Mouse (Mus musculus) left cerebral cortex, adult 18-20 months (tissue): ENCODE data around the gene Fam72a. TPM values are rescaled to one million over a fixed set of nuclear protein-coding genes. Genes with fewer than 3 reads are reported as not detected.

ENCODE experiments used
- DNase-seq, 2 experiments: peaks; one replicate each; pipeline ENCODE4 v3.0.0; 2021 to 2022; ENCODE audit warnings: low spot score in 2 of 2, mixed read lengths in 1 of 2
- long read RNA-seq, 2 experiments: library from polyadenylated mRNA; stranded (forward); transcript quantifications; one replicate each; pipeline ENCODE4 v2.0.0; 2021
- total RNA-seq, 2 experiments: library from RNA; stranded (reverse); gene quantifications; 2 replicates each; pipeline ENCODE4 v1.2.3; 2021

Fam72a gene
- total RNA-seq: 1 to 10 TPM; 1.1 TPM
- long read RNA-seq, experiment 1: 0 reads
- long read RNA-seq, experiment 2, partial matches to known transcripts: 0 of 4 reads
- long read RNA-seq, experiment 2, other reads (novel, unspliced or antisense): 3 of 4 reads

DNA sequence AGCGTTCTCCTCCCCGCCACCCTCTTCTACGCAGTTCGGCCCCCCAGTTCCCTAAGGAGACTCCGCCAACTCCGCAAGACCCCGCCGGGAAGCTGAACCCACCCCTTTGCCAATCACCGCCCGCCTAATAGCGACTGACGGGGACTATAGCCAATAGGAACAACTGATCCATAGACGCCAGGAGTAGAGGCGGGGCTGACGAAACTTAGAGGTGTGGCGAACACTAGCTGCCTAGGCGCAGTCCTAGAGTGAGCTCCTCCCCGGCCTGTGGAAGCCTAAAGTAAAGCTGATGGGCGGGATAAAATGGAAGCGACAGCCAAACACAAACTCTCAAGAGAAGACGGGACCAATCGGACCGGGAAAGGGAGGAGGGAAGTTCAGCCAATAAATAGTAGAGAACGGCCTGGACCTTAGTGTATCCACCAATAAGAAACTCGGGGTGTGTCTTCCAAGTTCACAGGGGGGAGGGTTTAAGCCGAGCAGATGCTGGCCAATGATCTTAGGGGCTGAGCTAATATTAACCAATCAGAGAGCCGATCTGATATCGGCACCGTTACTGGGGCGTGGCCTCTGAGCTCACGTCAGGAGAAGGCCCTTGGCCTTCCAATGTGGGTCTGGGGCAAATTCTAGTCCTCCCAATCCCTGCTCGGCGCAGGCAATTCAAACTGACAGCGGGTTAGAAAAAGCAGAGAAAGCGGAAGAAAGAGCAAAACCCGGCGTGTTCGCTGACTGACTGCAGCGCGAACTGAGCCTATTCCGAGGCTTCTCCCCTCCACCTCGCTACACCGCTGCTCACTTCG is at the start of gene Fam72a, which contains the start of gene Srgap2:
Gene Fam72a (plus strand): TSS at position 623 of the 800 bp plus-strand sequence.
Gene Srgap2 (minus strand): TSS at position 72 of the 800 bp plus-strand sequence.
- peak; percentile 99 for DNase-seq

DNA sequence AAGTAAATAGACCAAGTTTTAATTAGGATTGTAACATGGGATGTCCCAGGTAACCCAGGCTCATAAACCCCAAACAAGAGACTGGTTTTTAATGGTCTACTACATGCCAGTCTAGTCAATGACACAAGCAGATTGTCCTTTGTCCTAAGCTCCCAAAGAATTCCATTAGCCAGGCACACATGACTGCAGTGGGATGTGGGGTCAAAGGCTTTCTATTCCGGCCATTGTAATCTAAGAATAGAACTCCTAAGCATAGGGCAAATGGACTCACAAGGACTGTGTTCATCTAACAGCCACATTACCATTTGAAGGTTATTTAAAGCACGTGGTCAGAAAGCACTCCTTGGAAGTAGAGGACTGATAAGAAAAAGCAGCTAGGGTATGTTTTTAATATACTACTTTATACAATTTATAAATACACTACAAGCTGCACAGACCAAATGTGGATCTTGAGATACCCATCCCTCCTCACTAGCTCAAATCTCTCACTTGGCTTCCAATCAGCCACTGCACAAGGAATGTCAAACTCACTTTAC is 48.9 kb upstream of the Fam72a start:
- no peak for DNase-seq

DNA sequence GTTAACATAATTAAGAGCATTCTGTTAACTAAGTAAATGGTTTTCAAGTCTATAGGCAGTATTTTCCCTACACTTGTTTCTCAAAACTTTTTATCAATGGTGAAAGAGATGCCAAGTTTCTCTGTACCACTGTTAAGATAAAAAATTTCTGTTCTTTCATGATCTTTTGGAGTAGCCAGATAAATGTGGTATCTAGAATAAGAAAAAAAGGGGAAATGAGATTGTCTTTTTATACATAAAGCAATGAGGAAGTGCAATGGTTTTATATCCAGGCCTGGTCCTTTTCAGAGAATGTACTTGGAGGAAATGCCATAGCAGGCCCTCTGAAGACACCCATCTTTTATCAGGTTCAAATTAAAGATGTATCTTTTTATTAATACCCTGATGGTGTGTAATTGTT is 46.3 kb upstream of the Fam72a start:
- no peak for DNase-seq

DNA sequence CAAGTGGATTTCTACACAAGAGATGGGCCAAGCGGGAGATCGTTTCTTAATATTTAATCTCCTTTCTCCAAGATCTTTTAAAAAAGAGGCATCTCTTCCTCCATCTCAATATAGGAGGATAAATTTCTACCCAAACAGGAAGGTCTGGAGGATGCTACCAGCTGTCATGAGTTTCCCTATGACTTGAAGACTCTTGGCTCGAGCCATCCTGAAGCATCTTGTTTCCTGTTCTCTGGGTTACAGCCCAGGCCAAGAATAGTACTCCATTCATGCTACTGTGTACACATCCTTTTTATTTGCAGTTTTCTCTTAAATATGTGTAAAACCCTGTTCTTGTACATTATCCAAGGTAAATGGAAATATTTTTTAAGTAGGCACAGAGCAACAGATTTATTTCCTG is 45.5 kb upstream of the Fam72a start:
- DNase-seq: no peak

DNA sequence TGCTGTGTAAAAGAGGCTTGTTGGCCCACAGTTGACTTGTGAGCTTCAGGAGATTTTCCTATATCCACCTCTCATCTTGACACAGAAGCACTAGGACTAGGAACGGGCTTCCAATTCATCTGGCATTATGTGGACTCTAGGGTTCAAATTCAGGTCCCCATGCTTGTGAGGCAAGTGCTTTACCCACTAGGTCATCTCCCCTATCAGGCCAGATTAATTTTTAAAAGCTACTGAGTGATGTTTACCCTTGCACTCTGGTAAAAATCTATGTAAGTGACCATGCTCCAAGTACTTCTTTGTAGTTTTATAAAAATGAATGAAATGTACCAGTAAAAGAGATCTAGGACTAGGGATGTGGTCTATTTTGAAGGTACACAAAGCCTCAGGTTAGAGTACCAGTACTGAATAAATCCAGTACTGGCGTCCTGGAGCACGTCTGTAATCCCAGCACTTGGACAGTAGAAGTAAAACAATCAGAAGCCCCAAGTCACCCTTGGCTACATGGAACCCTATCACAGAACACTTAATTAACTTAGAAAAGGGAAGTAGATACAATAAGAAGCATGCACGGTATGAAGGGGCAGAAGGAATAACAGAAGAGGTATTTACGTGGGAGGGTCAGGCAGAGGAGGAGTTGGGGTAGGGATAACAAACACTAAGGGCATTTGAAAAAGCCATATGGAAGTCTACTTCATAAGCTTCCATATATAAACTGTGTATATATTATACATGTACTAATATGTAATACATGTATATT is 41.4 kb upstream of the Fam72a start:
- DNase-seq: no peak

DNA sequence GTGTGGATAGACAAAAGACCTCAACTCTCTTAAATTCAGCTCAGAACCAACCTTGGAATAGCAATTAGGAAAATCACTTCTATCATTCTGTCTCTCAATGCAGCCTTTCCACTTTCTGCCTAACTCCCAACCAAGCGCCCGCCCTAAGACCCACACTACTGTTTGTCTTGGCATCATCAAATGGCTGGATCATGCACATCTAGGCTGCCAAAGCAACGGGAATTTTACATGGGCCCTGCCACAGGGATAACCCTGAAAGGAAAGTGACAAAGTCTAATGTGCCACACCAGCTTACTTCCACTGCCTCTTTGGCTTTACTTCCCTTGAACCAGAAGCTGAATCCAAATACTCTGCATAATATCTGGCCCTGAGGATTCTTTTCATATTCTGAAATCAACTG is 38.4 kb upstream of the Fam72a start:
- DNase-seq: no peak

DNA sequence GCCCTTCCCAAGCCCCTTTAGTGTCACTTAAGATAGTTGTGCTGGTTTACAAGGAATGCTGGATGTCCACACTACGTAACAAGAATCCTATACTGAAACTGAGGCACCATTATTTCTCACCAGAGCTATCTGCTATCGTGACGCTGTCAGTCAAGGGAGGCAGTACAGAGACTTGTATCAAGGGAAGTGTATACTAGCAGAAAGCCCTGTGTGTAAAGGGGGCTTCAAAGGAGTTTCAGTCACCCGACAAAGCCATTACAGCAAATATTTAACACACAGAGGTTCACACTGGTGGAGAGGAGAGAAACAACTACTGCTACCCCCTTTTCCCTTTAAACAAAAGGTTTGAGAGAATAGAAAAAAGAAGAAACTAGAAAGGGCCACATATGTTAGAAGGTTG is 36.1 kb upstream of the Fam72a start:
- no peak for DNase-seq

DNA sequence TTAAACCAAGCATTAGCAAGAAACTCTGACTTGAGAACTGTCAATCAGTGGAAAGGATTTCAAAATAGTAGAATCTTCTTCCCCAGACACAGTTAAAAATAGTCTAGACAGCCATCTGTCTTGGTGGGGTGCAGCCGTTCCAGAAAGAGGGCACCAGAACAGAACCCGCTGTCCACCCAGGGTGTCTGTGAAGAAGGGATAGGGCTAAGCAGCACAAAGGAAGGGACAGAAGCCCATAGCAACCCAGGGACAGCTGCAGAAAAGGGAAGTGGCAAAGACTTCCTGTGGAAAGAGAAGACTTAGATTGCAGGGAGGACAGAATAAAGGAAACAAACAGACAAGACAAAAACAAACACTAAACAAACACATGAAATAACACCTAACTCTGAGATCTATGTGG is 35.3 kb upstream of the Fam72a start:
- DNase-seq: no peak

DNA sequence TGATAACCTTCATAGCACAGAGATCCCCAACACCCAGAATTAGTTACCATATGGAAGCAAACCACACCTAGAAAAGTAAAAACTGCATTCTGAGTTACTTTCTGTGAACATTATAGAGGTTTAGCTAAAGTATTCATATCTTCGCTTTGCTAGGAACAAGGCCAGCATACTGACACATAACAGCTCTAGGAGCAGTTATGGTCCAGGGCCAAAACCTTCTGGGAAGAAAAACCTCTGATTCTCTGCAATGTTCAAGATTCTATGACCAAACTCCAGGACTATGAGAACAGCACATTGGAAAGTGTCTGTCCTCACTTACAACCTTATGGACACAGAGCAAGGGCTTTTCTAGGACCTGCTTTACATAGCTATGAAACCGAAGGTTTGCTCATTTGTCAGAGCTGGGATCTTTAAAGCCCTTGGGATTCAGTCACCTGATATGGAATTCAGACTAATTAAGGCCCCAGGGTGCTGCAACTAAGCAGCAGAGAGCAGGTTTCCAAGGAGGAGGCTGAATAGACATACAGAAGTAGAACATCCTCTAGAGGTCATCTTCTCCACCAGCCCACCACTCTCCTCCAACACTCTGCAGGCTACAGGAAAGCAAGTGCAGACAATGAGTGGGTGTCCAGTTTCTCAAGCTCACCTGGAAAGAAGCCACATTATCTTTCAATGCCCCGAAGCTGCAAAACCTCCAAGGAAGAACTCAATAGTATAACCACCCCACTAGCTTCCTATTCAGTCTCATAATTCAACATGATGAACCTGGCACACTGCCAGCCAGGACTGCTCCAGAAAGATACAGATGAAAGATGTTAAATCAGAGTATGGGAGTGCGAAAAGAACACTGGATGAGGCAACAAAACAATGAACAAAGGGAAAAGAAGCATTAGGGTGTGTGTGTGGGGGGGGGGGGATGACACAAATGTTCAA is 33.5 kb upstream of the Fam72a start:
- peak; percentile 34 to 43 for DNase-seq

DNA sequence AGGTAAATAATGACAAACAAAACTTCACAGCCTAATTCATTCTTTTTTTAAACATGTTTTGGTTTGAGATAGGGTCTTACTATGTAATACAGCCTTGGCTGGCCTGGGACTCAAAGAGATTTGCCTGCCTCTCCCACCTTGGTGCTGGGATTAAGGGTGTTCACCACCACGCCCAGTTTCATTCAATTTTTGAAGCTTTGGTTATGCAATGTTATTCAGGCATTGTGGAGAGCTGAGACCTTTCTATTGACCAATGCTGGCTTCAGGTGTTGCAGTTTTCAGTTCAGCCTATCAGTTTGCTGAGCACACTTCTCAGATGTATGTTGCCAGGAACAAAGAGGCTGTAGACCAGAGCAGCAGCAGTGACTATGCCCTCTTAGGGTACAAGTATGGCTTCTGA is 29.5 kb upstream of the Fam72a start:
- no peak for DNase-seq

DNA sequence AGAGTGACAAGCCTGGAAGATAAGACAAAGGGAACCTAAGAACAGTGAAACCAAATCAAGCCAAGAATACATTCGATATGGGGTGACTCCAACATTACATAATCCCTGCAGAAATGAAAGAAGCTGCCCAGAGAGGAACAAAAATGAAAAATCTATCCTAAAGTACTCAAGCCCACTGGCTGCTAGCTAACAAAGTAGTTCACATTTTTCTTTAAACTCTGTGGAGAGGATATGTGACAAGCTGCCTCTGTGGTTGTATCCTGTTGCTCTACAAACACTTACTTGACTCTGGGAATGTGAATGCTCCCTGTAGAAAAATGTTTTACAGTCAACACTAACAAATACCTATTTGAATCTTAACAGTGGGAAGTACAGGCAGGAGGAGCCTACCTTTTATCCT is 26.0 kb upstream of the Fam72a start:
- no peak for DNase-seq

DNA sequence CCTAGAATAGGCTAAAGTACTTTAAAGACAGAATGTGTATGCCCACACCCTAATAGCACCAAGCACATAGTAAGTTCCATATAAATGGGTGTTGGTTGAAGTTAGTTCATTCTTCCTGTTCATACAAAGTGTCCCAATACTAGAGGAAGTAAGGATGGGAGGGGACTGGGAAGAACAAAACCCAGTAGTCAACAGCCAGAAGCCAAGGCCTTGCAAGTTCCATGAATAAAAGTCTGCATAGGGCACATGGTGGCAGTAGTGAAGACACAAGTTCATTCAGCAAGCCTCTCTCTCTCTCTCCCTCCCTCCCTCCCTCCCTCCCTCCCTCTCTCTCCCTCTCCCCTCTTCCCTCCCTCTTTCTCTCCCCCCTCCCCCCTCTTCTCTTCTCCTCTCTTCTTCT is 16.6 kb upstream of the Fam72a start:
- DNase-seq: no peak

DNA sequence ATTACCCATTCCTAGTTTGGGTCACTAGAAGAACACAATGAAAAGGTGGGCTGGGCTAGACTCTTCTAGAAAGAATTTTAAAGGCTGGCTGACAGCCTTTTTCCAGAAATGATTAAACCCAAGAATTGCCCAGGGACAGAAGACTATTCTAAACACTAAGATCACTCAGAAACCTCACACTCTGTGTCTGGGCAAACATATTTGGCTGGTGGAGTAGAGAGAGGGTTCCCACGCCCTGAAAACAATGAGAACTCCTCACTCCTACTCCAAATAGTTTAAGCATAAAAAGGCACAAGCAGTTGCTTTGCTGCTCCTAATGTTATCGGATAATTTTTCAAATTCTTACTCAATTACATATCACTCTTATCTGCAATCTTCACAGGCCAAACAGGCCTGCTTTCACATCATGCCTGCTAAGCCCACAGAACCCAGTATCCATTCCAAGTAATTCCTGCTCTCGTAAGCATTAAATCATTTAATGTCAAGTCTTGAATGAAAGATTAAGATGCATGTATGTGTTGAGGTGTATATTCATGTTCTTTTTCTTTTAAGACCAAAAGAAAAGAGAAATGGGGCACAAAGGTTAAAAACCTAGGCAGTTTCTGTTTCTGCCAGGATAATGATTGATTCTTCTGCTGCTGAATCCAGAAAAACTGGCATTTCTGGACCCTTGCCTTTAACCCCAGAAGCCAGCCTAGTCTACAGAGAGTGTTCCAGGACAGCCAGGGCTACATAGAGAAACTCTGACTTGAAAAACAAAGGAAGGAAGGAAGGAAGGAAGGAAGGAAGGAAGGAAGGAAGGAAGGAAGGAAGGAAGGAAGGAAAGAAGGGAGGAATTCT is 15.8 kb upstream of the Fam72a start:
- no peak for DNase-seq

DNA sequence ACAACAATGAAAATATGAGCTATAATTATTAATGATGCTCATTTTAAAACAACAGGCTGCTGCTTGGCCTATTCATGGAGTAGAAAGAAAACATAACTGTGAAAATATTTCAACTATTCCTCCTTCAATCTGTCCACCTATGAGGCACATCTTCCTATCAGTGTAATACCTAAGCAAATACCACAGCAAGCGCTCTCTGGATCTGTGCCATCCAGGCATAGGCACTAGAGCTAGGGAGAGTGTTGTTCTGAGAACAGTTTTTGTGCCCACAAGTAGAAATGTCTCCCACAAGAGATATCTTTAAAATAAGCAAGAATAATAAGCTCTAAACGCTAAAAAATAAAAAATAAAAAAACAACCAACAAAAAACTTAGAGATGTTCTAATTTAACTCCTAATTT is 14.6 kb upstream of the Fam72a start:
- no peak for DNase-seq

DNA sequence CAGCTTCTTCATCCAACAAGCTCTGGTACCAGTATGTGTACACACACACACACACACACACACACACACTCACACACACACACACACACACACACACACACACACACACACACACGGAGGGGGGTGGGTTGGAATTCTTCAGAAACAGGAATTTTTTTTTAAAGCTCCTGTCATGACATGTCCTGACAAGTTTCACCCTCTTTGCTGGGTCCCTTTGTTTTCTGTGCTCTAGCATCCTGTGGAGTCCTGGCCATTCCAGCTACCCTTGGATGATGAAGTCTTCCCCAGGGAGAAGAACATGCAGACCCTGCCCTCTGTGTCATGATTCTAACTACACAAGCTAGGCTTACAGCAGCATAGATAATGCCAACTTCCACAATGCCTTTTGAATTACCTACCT is 13.5 kb upstream of the Fam72a start:
- DNase-seq: no peak

DNA sequence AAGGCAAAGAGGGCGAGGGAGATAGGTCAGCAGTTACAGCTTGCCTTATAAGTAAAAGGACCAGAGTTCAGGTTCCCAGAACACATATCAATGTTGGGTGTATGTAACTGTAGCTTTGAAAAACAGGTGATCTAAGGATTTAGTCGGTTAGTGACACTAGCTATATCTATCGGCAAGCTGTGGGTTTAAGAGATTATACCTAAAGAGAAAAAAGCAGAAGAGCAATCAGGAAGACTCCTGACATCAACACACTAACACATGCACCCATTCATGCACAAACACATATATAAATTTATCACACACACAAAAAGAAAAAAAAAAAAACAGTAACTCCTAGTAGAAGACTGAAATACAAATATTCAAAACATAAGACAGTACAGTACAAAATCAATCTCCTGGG is 11.1 kb upstream of the Fam72a start:
- no peak for DNase-seq

DNA sequence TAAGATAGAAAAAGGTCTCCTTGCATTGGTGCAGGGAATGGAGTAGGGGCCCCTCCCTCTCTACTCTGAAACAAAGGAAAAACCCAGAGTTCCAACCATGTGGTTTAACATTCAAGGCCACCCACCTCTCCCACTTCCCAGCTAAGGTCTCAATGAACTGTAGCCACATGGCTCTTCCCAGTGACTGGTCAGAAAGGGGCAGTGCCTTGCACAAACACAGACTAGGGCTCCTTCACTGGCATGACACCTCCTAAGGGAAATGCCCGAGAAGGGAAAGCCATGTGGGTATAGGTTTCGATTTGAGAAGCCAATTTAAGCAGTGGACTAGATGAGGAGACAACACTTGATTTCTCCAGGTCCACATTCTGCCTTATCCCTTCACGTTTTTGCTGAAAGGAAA is 3.9 kb upstream of the Fam72a start:
- DNase-seq: no peak

DNA sequence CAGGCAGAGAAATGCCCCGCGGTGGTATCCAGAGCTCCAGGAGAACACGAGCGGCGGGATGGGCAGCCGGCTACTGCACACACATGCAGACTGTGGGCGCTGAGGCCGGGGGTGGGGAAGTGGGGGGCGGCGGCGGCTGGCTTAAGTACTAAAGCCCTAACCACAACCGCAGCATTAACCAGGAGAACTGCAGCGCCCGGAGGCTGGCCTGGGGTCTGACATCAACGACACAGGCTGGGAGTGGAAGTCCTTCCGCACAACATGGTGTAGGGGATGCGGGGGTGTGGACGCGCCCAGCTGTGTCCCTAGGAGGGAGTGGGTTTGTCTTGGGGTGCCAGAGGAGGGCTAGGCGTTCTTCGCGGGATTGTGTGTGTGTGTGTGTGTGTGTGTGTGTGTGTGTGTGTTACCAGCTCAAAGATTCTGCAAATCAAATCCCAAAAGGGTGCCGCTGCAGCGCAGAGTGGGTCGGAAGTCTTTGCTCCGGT is 2.6 kb upstream of the Fam72a start:
- DNase-seq: peak; percentile 39 to 63

DNA sequence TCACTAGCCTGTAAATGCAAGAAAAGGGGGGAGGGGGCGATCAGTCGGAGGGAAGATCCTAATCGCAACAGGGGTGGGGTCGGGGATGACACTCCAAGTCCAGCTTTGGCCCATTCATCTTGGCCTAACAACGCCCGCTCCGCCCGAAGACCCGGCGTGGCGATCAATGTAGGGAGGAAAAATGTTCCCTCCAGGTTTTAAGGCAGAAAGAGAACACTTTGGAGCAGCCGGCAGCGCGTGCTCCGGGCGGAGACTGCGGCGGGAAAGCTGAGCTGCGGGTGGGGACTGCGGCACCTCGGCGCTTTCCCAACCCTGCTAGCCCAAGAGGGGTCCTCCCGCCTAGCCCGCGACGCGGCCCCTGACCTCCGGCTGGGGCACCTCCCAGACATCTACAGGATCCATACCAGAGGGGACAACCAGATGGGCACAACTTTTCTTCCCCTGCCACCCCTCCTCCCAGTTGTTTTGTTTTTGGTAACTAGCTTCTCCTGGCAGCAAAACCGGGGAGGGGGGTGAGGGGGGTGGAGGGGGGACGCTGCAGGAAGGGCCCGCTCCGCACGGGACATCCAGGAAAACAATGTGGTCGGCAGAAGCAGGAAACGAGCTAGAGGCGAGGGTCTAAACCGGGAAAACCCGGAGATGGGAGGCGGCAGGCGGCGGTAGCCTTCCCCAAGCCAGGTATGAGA is 2.0 kb upstream of the Fam72a start:
- DNase-seq: peak; percentile 36 to 45
